Comparison of ENCODE assay signal across 8 mouse cellular contexts in genomic region chr2:15054496-15054895, GRCm38 (mm10). TPM values are rescaled to one million over a fixed set of nuclear protein-coding genes. Genes with fewer than 3 reads are reported as not detected.
DNase-seq lines count a peak whose midpoint lies in the region; ATAC-seq and TF ChIP-seq lines count a peak whose summit lies in the region.

No protein-coding gene starts in this region.

- no peaks in the 10 kb centered on the region for H3K36me3 ChIP-seq in limb, embryonic 15.5 days

- H3K4me2 ChIP-seq in limb, embryonic 15.5 days = peak overlapping the region; percentile 50

- H3K4me3 ChIP-seq in limb, embryonic 15.5 days = peak overlapping the region; percentile 86
- peak overlapping the region; percentile 75 for H3K4me3 ChIP-seq in olfactory bulb, adult 2 months (ENCODE audit: insufficient read depth, low read depth, low read length)

- no peak for TF ChIP-seq POLR2A in olfactory bulb, adult 2 months (IDR thresholded peaks at IDR 0.05; ENCODE audit: insufficient read depth, low read depth, low read length)

- WGBS in limb, embryonic 15.5 days = 17% methylated on average over 10 of the region's 10 CpGs
- 24% methylated on average over 10 of the region's 10 CpGs for WGBS in olfactory bulb, adult 2 months

- no peaks in the 10 kb centered on the region for H3K9me3 ChIP-seq in limb, embryonic 15.5 days

- ATAC-seq in cerebellum, adult (ENCODE audit: insufficient number of reproducible peaks, low FRiP score, low TSS enrichment) = peak; percentile 32
- peak; percentile 21 for ATAC-seq in erythroid progenitor cell, adult 5-6 weeks (replicated peaks; ENCODE audit: low FRiP score, poor library complexity, severe bottlenecking)
- peak; percentile 9; the same call in 1 of the 2 replicates for ATAC-seq in limb, embryonic 15.5 days (ENCODE audit: insufficient number of reproducible peaks, low FRiP score, low TSS enrichment, low read depth)

- no peak for DNase-seq in cerebellum, adult 11 months
- peak; percentile 44 for DNase-seq in 3T3-L1 (ENCODE audit: low read depth, low spot score)
- DNase-seq in urinary bladder, postnatal 36 days (ENCODE audit: low spot score in 2 of 2) = no peak
- no peak for DNase-seq in left cerebral cortex, adult 8-10 months (ENCODE audit: low spot score in 2 of 2)

- peaks cover 17% of the 10 kb centered on the region for H3K4me1 ChIP-seq in limb, embryonic 15.5 days
- H3K4me1 ChIP-seq in olfactory bulb, adult 2 months (ENCODE audit: control insufficient read depth, insufficient read depth, low read length) = 0 out of 2 replicates have a peak, but pooled peaks cover 3% of the 10 kb centered on the region

- TF ChIP-seq CTCF in olfactory bulb, adult 2 months (IDR thresholded peaks at IDR 0.05; ENCODE audit: insufficient read depth, low read depth, low read length) = no peak

- no peaks in the 10 kb centered on the region for H3K27me3 ChIP-seq in limb, embryonic 15.5 days

- peak overlapping the region; percentile 96 for H3K27ac ChIP-seq in limb, embryonic 15.5 days
- H3K27ac ChIP-seq in olfactory bulb, adult 2 months (ENCODE audit: insufficient read depth, low read depth, low read length) = peak overlapping the region; percentile 82

- H3K9ac ChIP-seq in limb, embryonic 15.5 days = peak overlapping the region; percentile 60

RNA-seq across cellular contexts. Expression of gene Nsun6, which starts 0.4 kb away (rescaled TPM):
- 2.5 and 5.9 TPM in 2 replicates for total RNA-seq in erythroid progenitor cell, adult 5-6 weeks (2015; ENCODE audit: low replicate concordance)
- 2.6 and 3.1 TPM in 2 replicates for total RNA-seq in erythroid progenitor cell, adult 5-6 weeks (2017; ENCODE audit: low replicate concordance)
- polyA plus RNA-seq in limb, embryonic 15.5 days (2015; fragmentation: Nextera tagmentation; extraction: Ambion mirVana) = 11.2 and 12.9 TPM in 2 replicates
- polyA plus RNA-seq in olfactory bulb, adult 2 months (2012; ENCODE audit: insufficient read depth, insufficient read length, low replicate concordance, missing spikeins) = not detected in 2 replicates
- 10 to 100 TPM; 11.2 to 17.2 (median 11.9) TPM for total RNA-seq in left cerebral cortex, adult 8-10 months (2022)

RNA-seq across cellular contexts. Expression of gene Arl5b, which starts 5.3 kb away (rescaled TPM):
- 5.0 and 6.3 TPM in 2 replicates for total RNA-seq in erythroid progenitor cell, adult 5-6 weeks (2015; ENCODE audit: low replicate concordance)
- total RNA-seq in erythroid progenitor cell, adult 5-6 weeks (2017; ENCODE audit: low replicate concordance) = 3.0 and 3.3 TPM in 2 replicates
- polyA plus RNA-seq in limb, embryonic 15.5 days (2015; fragmentation: Nextera tagmentation; extraction: Ambion mirVana) = 32.2 and 32.8 TPM in 2 replicates
- polyA plus RNA-seq in olfactory bulb, adult 2 months (2012; ENCODE audit: insufficient read depth, insufficient read length, low replicate concordance, missing spikeins) = 388 TPM in 1 of 2 replicates, not detected in the other
- total RNA-seq in left cerebral cortex, adult 8-10 months (2022) = 10 to 100 TPM; 19.8 to 26.8 (median 21.9) TPM
